Mouse (Mus musculus): ENCODE results near the gene Erbb2. TPM values are rescaled to one million over a fixed set of nuclear protein-coding genes. Genes with fewer than 3 reads are reported as not detected.

Erbb2 gene
- total RNA-seq, 1 experiment from 2014 or later = not detected

Other genes with a start within 250 kb of the Erbb2 start
- 44.3 and 69.4 TPM in 2 replicates for gene Med1, start 219.2 kb upstream of the Erbb2 start, total RNA-seq (2017)
- 68.2 and 73.3 TPM in 2 replicates for gene Cdk12, start 209.4 kb upstream of the Erbb2 start, total RNA-seq (2017)
- not detected in 2 replicates for gene Neurod2, start 82.8 kb upstream of the Erbb2 start, total RNA-seq (2017)
- 0.30 TPM in 1 of 2 replicates, not detected in the other for gene Ppp1r1b, start 64.1 kb upstream of the Erbb2 start, total RNA-seq (2017)
- 16.5 and 24.5 TPM in 2 replicates for gene Stard3, start 54.1 kb upstream of the Erbb2 start, total RNA-seq (2017)
- 0.56 TPM in 1 of 2 replicates, not detected in the other for gene Tcap, start 28.7 kb upstream of the Erbb2 start, total RNA-seq (2017)
- not detected in 2 replicates for gene Pnmt, start 26.0 kb upstream of the Erbb2 start, total RNA-seq (2017)
- 5.6 and 7.4 TPM in 2 replicates for gene Pgap3, start 12.0 kb upstream of the Erbb2 start, total RNA-seq (2017)
- gene Mien1, start 26.5 kb downstream of the Erbb2 start, total RNA-seq (2017) = 18.2 and 42.3 TPM in 2 replicates
- gene Grb7, start 33.9 kb downstream of the Erbb2 start, total RNA-seq (2017) = not detected in 2 replicates
- 0.89 and 5.7 TPM in 2 replicates for gene Ikzf3, start 133.6 kb downstream of the Erbb2 start, total RNA-seq (2017)
- gene Zpbp2, start 138.6 kb downstream of the Erbb2 start, total RNA-seq (2017) = not detected in 2 replicates
- gene Ormdl3, start 174.9 kb downstream of the Erbb2 start, total RNA-seq (2017) = 19.9 and 28.1 TPM in 2 replicates
- not detected in 2 replicates for gene Lrrc3c, start 185.8 kb downstream of the Erbb2 start, total RNA-seq (2017)
- gene Gm12355, start 213.2 kb downstream of the Erbb2 start, total RNA-seq (2017) = 0.69 and 4.6 TPM in 2 replicates
- gene Gsdma3, start 213.9 kb downstream of the Erbb2 start, total RNA-seq (2017) = not detected in 2 replicates
- not detected in 2 replicates for gene Gsdma2, start 234.3 kb downstream of the Erbb2 start, total RNA-seq (2017)

Measured in hematopoietic stem cell, adult 5-6 weeks (primary cell).